Mouse (Mus musculus): ENCODE measurements at regions not wholly inside any gene's neighbourhood (a gene's known extent, or its start where the extent isn't known, plus 50 kb on each side); places are given as distances from the start of the nearest gene placed in this dataset.

DNA sequence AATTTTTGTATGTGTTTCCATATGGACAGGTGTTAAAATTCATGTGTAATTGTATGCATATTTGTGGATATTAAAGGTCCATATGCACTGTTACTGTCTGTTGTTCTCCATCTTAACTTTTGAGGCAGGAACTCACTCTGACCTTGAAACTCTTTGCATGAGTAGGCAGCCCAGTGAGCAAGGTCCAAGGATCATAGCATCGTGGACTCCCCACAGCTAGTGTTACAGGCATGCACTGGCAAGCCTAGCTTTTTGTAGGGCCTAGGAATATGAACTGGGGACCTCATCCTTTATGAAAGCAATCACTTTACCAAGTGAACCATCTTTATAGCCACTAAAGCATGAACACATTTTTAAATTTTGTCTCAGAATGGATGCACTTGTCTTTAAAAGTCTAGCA lies 817.6 kb downstream of the Flrt2 start:
- TF ChIP-seq CTCF (IDR thresholded peaks at IDR 0.05; ENCODE audit: control insufficient read depth, insufficient read depth, insufficient replicate concordance, low read depth, low read length) (no peak), POLR2A (IDR thresholded peaks at IDR 0.05; ENCODE audit: control insufficient read depth, low read depth, low read length) (no peak)

All from testis, adult 2 months (tissue).